Mouse (Mus musculus): Measurements from ENCODE around the gene Sept5.

GRCm38 (mm10) chr16:18619110-18619509 is 10.6 kb downstream of the Sept5 start:
- no peak for TF ChIP-seq CTCF (IDR thresholded peaks at IDR 0.05; ENCODE audit: borderline replicate concordance, control insufficient read depth, extremely low read depth, insufficient read depth, low read length, poor library complexity)
- no peak for TF ChIP-seq POLR2A (IDR thresholded peaks at IDR 0.05; ENCODE audit: control insufficient read depth, extremely low read depth, insufficient read depth, low read length, poor library complexity)

Measured in thymus, adult 2 months (tissue).